26 mouse cellular contexts compared by ENCODE assay signal in genomic region chr6:121223001-121223400, GRCm38 (mm10). TPM values are rescaled to one million over a fixed set of nuclear protein-coding genes. Genes with fewer than 3 reads are reported as not detected.
"Had no signal": no experiment of that assay in that cellular context is flagged by ENCODE, and none has a peak within 500 bp of the region (broad histone marks: within the 10 kb centered on the region; RNA-seq: fewer than 3 reads in every experiment).

No protein-coding gene starts in this region.

- ATAC-seq: hindbrain, embryonic 16.5 days; inflammation-experienced regulatory T-cells, adult 6 months; intestine, embryonic 15.5 days; intestine, postnatal 0 days had no signal

- H3K9me3 ChIP-seq: heart, embryonic 13.5 days; heart, embryonic 15.5 days; hindbrain, embryonic 10.5 days; hindbrain, embryonic 12.5 days; intestine, embryonic 15.5 days; limb, embryonic 10.5 days; limb, embryonic 12.5 days had no signal

- H3K36me3 ChIP-seq: heart, embryonic 13.5 days; heart, embryonic 15.5 days; hindbrain, embryonic 10.5 days; hindbrain, embryonic 12.5 days; intestine, embryonic 15.5 days; limb, embryonic 10.5 days; limb, embryonic 12.5 days had no signal

- H3K27me3 ChIP-seq: heart, embryonic 13.5 days; heart, embryonic 15.5 days; hindbrain, embryonic 12.5 days; intestine, embryonic 15.5 days; limb, embryonic 12.5 days had no signal

- DNase-seq: gastrocnemius, postnatal 14 days; gastrocnemius, postnatal 36 days; heart, adult 2 months; heart, postnatal 14 days; heart, postnatal 4 days; kidney, adult 18-20 months; kidney, adult 8-10 months; kidney, postnatal 10 days; kidney, postnatal 25 days; kidney, postnatal 4 days; liver had no signal

- H3K27ac ChIP-seq: heart, adult 2 months; heart, embryonic 13.5 days; heart, embryonic 15.5 days; hindbrain, embryonic 10.5 days; hindbrain, embryonic 12.5 days; hindbrain, embryonic 14.5 days; intestine, embryonic 15.5 days; layer of hippocampus, adult 2 months; left cerebral cortex, adult 2 months; limb, embryonic 10.5 days; limb, embryonic 12.5 days had no signal

- H3K4me3 ChIP-seq: heart, adult 2 months; heart, embryonic 13.5 days; heart, embryonic 15.5 days; hindbrain, embryonic 10.5 days; hindbrain, embryonic 12.5 days; intestine, embryonic 15.5 days; layer of hippocampus, adult 2 months; left cerebral cortex, adult 2 months; limb, embryonic 10.5 days; limb, embryonic 12.5 days had no signal

- H3K4me1 ChIP-seq: hindbrain, embryonic 12.5 days; intestine, embryonic 15.5 days; limb, embryonic 12.5 days had no signal

RNA-seq across cellular contexts. Expression of gene Usp18, which starts 22.7 kb away (rescaled TPM):
- total RNA-seq: layer of hippocampus, postnatal 10 days; left cerebral cortex, postnatal 14 days had no signal
